Mouse (Mus musculus) lung, adult 2 months (tissue): ENCODE data around the gene Cox8b. TPM values are rescaled to one million over a fixed set of nuclear protein-coding genes. Genes with fewer than 3 reads are reported as not detected.
"Not testable (repeated sequence)": the region's sequence is repeated elsewhere in the genome, so short reads cannot be mapped to it uniquely, and the experiment has no call there.

Experiments
- DNase-seq: peaks from one replicate; pipeline ENCODE4 v3.0.0; 2022
- H3K4me1 ChIP-seq: fragments of 200-500 bp; 2 replicates; pipeline ENCODE4 v1.6.1; 2011; ENCODE audit warnings: low read length; ENCODE audit not compliant: control insufficient read depth, insufficient read depth
- H3K4me3 ChIP-seq: fragments of 200-500 bp; replicated peaks from 2 replicates; pipeline ENCODE3; 2011; ENCODE audit warnings: low read depth, mild to moderate bottlenecking, control low read depth, low read length; ENCODE audit errors: extremely low read depth
- CTCF ChIP-seq: fragments of 200-500 bp; IDR thresholded peaks from 2 replicates; pipeline ENCODE4 v1.5.1; 2011; ENCODE audit warnings: mild to moderate bottlenecking, low read length, control low read depth; ENCODE audit not compliant: insufficient read depth
- POLR2A ChIP-seq: fragments of 200-500 bp; IDR thresholded peaks from 2 replicates; pipeline ENCODE4 v1.6.1; 2011; ENCODE audit warnings: low read depth, mild to moderate bottlenecking, control low read depth, low read length, borderline replicate concordance; ENCODE audit errors: extremely low read depth
- WGBS: fragments of 180-500 bp; shearing (Covaris S2); methylation state at CpG from one replicate; pipeline ENCODE4 v1.1.7; 2018; 5-methylcytosine and 5-hydroxymethylcytosine counted together
- polyA plus RNA-seq: library from polyadenylated mRNA; depleted of rRNA; stranded (reverse); fragments of >200 nt; gene quantifications from 2 replicates; pipeline ENCODE4 v1.2.3, GENCODE M21; 2012

Gene Cox8b
- polyA plus RNA-seq, 1 experiment: 104 TPM

DNA sequence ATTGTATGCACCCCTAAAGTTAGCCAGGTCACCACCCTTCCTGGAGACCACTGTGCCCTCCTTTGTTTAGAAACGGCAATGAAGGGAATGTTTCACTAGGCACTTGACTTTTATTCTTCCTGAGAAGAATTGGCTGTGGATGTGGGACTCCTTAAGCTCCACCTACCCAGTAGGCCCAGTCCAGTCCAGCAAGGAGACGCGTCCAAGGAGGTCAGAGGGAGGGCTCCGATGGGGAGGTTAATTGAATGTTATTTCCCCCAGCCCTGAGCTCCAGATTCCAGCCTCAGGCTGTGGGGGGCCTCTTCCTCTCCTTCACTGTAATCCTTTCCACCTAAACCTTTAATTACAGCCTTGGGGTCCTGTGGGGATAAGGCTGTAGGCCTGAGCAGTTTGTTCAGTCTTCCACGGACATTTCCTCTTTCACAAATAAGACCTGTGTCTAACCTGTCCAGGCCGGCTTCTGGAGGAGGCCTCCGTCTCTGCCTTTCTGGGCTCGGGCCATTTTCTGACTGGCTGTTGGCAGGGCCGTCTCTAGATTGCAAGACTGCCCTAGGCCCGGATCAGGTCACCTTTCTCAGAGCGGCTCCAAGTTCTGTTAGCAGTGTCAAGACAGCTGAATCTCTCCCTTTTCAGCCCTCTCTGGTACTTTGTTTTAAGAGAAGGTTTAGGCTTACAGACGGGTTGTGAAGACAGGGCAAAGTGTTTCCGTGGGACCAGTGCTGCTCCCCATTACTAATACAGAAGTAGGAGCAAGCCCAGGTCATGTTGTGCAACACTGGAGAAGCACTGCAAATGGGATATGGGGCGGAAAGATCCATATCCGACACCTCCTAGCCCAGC lies 2.0 kb upstream of the Cox8b start:
- no peak for TF ChIP-seq POLR2A
- TF ChIP-seq CTCF: no peak
- 69% methylated on average over 15 of the region's 15 CpGs for WGBS
- Histone ChIP-seq H3K4me3 (no peak overlapping the region), H3K4me1 (0 out of 2 replicates have a peak, but pooled peaks cover 2% of the 10 kb centered on the region)
- DNase-seq: peak; percentile 20

DNA sequence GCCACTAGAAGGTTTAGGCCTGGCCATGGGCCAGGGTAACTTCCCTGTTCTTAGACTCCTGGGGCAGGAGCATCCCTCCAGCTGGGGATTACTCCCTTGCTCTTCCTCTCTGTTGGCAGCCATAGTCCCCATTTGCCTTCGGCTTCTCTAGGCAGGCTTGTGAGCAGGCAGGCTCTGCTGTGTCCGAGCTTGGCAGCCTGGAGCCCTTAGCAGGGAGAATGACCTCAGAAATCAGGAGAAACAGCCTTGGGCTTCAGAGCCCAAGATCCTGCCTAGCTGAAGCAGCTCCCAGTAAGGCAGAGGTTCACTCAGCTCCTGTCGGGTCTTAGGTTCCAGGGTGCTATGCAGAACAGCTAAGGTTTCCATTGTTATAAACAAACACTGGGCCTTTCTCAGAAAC lies 1.1 kb downstream of the Cox8b start:
- no peak for DNase-seq
- no peak for TF ChIP-seq POLR2A
- TF ChIP-seq CTCF: no peak
- Histone ChIP-seq H3K4me1 (0 out of 2 replicates have a peak, but pooled peaks cover 2% of the 10 kb centered on the region), H3K4me3 (no peak overlapping the region)
- 60% methylated on average over 3 of the region's 3 CpGs for WGBS

DNA sequence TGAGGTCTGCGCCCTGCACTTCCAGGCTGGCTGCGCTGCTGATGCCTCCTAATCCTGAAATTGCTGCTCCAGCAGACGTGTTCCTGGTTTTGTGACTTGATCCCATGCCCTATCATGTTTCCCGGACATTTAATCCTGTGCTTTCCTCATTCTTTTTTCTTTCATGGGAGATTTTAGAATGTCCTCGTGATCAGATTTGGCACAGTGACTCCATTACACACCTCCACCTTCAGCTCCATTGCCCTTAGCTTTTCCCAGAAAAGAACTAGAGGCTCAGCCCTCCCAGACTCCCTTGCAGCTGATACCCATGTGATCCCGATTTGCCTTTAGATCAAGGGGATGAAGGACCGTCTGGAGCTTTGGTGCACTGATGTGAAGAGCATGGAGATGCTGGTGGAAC lies 2.4 kb downstream of the Cox8b start:
- WGBS: 88% methylated on average over 7 of the region's 7 CpGs
- no peak overlapping the region for H3K4me3 ChIP-seq
- H3K4me1 ChIP-seq: no peaks in the 10 kb centered on the region
- DNase-seq: no peak
- TF ChIP-seq POLR2A (no peak), CTCF (no peak)

DNA sequence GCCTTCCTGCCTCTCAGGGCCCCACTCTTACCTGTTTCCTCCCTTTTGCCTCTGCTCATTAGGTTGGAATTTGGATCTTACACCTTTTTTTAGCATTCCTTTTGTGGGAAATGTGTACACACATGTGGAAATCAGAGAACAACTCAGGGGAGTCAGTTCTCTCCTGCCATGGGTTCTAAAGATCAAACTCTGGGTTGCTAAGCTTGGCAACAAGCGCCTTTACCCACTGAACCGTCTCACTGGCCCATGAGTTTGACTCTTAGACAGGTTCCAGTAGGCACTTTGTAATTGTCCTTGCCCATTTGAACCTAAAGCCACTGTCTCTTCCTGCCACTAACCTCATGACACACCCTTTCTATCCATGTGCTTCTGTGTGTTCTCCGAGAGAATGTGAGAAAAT lies 5.6 kb downstream of the Cox8b start:
- 87% methylated on average over 3 of the region's 3 CpGs for WGBS
- H3K4me1 ChIP-seq: no peaks in the 10 kb centered on the region
- TF ChIP-seq POLR2A: no peak
- no peak overlapping the region for H3K4me3 ChIP-seq
- no peak for DNase-seq

DNA sequence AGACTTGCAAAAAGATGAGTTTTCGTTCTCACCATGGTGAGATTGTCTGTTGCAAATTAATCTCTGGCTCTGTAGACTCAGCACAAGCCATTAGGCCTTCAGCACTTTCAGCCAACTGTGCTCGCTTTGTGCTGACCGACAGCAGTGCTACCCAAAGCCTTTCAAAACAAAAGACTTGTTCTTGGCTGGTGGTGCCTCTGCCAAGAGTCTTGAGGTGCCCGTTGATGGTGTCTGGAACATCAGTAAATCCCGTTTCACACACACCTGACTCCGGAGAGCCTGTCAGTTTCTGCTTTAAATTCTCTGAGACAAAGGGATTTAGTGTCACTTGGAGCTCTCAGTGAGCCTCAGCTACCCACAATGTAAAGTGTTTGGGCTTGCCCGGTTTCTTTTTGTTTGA lies 6.2 kb downstream of the Cox8b start:
- WGBS: 89% methylated on average over 7 of the region's 7 CpGs
- Histone ChIP-seq H3K4me1 (no peaks in the 10 kb centered on the region), H3K4me3 (no peak overlapping the region)
- DNase-seq: no peak
- no peak for TF ChIP-seq CTCF
- TF ChIP-seq POLR2A: no peak

DNA sequence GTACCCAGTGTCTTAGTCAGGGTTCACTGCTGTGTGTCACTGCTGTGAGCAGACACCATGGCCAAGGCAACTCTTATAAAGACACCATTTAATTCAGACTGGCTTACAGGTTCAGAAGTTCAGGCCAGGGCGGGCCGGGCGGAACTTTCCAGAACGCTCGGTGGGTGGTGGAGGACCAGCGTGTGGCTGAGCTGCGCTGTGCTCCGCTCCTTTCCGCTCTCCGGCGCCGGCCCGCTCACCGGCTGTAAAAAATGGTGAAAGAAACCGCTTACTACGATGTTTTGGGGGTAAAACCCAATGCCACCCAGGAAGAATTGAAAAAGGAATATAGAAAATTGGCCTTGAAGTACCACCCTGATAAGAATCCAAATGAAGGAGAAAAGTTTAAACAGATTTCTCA lies 9.6 kb downstream of the Cox8b start:
- H3K4me3 ChIP-seq, H3K4me1 ChIP-seq, DNase-seq: not testable (repeated sequence)
- WGBS: 95% methylated on average over 16 of the region's 16 CpGs

DNA sequence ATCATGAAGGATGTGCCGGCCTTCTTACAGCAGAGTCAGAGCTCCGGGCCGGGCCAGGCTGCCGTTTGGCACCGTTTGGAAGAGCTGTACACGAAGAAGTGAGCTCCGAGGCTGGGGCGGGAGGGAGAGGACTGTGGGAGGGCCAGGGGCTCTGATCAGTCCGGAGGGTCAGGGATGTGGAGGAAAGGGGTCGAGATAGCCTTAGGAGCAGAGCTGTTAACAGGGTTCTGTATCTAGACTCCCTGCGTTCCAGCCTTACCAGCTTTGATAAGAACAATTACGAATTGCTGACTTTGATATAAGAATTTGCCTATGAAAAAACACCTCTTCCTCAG lies 17.8 kb downstream of the Cox8b start:
- DNase-seq: no peak
- H3K4me1 ChIP-seq: peaks cover 3% of the 10 kb centered on the region
- H3K4me3 ChIP-seq: peak overlapping the region; percentile 78
- WGBS: under 1% methylated on average over 12 of the region's 12 CpGs
- no peak for TF ChIP-seq CTCF

DNA sequence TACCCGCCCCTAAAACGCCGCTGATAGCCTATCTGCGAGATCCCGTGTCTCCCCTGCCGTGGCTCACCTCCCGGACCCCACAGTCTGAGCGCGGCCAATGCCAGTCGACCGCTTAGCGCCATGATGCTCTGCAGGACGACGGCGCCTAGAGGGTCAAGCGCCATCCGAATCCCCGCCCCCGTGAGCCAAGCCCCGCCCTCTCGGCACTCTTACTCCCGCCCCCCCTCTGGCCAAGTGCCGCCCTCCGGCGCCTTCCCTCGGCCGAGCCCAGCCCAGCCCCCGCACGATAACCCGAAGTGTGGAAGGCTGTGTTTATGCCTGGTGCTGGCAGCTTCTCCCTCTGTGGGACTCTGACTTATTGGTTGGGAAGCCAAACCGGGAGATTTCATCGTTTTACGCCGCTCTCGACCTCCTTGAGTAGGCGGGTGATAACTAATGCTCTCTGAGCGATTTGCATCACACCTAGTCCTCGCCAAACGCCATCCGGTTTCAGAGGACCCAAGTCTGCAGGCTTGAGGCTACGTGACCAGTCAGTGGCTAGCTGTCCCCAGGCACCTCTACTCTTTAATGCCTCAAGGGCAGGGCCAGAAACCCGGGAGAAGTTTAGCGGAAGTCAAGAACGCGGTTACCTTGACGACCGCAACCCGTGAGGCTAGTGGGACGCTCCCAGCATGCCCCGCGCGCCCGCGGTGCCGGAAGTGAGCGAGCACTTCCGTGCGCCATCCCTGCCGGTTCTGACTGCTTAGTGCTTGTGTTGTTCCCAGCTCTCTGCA lies 18.4 kb downstream of the Cox8b start, which contains the start of the genes Psmd13 and Sirt3:
Gene Psmd13, plus strand, starts transcription at position 273 of the 773 bp plus-strand sequence.
Gene Sirt3, minus strand, starts transcription at position 614 of the 773 bp plus-strand sequence.
- Histone ChIP-seq H3K4me1 (peaks cover 3% of the 10 kb centered on the region), H3K4me3 (peak within 1 kb of the TSS; percentile 91)
- TF ChIP-seq CTCF (no peak), POLR2A (peak; percentile 74; the same call in 1 of the 2 replicates)
- peak; percentile 92 for DNase-seq
- WGBS: under 1% methylated on average over 59 of the region's 59 CpGs

DNA sequence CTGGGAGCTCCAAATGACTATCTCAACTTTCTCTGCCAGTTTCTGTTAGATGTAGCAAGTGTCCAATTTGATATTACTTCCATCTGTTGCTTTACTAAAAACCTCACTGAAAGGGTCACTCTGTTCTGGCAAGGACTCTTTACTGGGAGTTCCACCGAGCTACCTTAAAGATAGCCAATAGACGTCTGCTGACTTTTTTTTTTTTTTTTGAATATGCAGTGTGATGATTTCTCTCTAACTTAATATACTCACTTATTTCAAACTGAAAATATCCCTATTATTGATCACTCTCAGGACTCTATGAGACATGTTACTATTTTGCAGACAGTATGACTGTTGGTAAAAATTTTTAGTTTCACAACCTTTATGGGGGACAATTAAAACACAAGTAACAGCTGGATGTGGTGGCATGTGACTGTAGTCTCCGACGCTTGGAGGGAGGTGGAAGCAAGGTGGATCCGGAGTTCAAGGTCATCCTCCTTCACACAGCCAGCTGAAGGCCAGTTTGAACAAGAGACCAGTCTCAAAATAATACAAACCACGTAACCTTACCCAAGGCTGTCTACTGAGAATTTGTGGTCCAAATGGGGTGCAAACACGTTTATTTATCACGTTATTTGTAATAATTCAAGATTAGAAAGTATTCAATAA lies 19.3 kb downstream of the Cox8b start:
- no peak for TF ChIP-seq POLR2A
- no peak for TF ChIP-seq CTCF
- WGBS: 11% methylated on average over 8 of the region's 8 CpGs
- no peak for DNase-seq
- H3K4me3 ChIP-seq: peak overlapping the region; percentile 44
- peaks cover 3% of the 10 kb centered on the region for H3K4me1 ChIP-seq
